Mouse (Mus musculus): Measurements from ENCODE around the gene Abcd3. TPM values are rescaled to one million over a fixed set of nuclear protein-coding genes. Genes with fewer than 3 reads are reported as not detected.
A peak's percentile ranks its signal among the peaks of the same experiment; 100 is the strongest.

Abcd3 gene
- total RNA-seq, 2 experiments from 2014 or later: 66.0 to 67.7 TPM

DNA sequence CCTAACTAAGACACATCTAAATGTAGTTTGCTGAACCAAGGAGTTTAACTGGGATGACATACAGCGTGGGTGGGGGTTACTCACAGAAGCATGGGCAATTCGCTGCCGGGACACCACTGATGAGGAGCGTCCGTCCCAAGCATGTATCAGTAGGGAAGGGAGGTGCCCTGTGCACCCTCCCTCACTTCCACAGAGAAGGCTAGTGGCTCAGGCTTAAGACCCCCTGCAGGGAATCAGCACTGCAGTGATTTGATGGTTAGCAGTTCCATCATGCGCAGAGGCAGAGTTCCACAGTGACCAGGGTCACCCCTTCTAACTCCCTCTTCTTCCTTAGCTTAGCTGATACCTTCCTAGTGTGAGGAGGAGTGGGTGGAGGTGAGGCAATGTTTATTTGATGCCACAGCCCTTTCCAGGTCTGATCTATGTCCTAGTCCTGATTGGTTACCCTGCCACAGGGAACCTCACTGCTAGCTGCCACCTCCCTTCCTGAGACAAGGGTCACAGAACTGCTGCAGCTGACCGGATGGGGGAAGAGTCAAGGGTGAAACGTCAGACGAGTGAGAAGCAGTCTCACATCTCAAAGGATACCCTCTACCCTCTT is 76.3 kb downstream of the Abcd3 start:
- no peak for DNase-seq

DNA sequence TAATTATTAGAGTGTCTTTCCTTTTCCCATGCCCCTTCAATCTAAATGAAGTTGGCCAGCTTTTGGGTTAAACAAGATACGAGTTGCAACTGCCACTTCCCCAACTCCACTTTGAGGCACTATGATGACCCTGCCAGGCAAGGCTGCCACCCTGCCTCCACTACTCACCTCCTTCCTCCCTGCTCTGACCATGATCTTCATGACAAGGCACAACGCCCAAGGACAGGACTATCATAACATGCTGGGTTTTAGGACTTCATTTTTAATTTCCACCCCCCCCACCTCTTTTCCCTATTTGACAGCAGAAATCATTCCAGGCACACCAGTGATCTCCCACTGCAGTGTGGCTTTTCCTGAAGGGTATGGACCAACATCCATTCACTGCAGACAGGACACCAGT is 77.2 kb downstream of the Abcd3 start:
- no peak for DNase-seq

DNA sequence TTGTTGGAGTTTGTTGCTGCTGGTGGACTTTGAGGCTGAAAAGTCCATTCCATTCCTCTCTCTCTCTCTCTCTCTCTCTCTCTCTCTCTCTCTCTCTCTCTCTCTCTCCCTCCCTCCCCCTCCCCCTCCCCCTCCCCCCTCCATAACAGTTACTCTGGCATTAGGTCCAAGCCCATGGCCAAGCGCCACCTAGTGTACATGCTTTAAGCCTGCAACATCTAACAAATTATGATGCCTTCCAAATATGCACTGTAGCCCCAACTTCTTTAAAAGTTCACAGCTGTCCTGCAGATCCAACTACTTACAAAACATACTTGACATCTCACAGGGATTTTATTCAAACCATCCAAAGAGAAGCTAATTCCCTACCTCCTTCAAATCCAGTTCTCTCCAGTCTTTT is 77.6 kb downstream of the Abcd3 start:
- DNase-seq: peak; percentile 70

DNA sequence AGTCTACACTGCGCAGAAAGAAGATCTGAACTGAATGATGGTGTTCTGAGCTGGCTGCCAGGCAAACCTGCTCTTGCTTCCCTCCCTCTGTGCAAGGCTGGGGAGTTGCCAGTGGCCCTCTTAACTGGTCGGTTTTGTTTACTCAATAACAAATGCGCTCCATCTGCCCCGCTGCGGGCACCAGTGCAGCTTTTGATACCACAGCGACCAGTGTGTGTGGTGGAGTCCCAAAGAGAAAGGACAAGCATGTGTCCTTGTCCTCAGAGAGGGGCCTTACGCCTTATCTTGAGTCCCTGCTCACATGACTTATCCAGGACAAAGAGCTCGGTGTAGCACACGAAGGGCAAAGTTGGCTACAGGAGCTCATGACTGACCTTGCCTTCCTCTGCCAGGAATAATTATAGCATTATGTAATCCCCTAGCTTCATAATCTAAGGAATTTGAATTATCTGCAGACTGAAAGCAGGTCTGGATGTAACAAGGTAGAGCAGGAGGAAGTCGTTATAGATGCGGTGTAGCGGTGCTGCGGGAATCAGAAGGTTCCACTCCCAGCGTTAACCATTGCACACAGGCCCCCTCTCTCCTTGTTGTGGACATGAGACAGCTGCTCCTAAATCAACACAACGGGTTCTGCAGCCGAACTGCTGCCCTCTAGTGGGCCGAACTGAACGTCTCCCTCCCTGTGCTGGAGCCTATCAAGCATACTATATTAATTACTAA is 78.9 kb downstream of the Abcd3 start:
- peak; percentile 89 for DNase-seq

DNA sequence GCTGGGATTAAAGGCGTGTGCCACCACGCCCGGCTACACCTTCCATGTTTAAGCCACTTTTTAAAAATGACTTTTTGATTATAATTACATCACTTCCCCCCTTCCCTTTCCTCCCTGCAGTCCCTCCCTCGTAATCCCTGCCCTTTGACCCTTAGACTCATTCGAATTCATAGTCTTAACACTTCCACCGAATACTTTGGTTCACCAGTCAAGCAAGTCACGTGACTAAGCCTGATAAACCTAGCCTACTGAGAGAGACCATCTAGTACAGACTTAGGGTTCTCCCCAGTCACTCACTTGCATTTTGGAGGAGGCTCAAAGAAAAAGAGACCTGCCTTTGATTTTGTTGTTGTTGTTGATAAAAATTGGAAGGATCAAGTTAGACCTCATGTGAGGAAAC is 79.6 kb downstream of the Abcd3 start:
- DNase-seq: no peak

DNA sequence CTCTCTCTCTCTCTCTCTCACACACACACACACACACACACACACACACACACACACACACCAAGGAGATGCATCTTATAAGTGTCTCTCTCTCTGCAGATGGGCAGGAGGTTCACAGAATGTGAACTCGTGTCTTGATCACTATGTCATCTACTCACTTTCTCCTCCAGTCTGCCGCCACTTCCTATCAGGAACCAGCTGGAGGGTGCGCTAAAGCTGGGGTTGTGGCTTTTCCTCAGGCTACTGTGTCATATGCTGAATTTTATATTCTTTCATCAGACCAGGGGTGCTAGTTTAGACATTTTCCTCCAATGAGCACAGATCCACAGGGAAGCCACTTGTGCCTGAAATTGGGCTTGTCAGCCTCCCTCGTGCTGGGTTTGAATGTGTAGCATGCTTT is 85.4 kb downstream of the Abcd3 start:
- DNase-seq: no peak

DNA sequence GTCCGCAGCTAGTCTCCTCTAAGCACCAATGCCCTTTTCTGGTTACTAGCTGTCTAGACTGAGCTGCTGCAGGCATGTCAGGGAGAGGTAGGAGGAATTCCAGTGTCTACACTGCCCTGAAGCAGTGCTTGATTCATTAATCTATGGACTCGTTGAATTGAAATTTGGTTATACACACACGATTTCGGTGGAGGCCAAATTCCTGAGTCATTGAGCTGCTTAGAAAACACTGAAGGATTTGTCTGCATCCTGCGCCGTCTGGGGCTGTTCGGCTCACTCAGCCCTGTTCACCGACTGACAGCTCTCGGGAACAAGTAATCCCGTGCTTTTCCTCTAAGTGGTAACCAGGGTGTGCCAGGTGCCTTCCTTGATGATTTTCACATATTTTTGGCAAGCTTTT is 89.5 kb downstream of the Abcd3 start:
- DNase-seq: no peak

DNA sequence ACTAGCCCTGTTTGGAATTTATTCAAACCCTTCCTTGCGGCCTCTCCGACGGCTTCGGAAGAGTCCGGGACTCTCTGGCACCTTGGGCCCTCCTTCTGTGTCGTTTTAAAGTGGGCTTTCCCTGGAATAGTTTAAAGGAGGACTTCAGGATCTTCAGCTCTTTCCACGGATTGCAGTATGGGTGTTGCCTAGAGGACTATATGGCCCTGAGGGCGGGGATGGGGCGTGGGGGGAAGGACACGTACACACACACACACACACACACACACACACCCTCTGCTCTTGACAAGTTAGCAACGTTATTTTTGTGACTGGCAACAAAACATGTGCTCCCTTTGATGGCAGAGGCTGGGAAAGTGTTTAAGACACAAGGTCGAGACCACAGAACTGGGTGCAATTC is 90.5 kb downstream of the Abcd3 start:
- DNase-seq: peak; percentile 2

DNA sequence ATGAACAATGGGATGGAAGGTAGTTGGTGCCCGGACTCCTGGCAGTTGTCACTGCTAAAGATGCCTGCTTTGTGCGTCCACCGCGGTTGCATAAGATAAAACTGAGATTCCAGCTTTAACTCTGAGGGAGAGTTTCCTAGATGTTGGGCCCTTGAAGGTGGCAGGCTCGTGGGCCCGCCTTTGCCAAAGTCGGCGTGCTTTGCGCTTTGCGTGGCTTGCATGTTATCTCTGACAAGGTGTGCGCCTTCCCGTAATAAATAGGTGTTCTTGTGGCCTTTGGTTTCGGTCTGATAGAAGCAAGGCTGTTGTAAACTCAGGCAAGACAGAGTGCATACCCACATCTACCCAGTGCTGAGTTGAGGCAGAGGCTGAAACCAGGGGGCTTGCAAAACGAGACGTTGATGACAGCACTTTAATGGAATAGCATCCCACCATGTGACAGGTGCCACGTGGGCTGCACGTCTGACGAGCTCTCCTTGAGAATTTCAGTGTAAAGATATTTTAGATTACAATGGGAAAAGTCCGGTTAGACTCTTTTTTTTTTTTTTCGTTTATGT is 91.1 kb downstream of the Abcd3 start:
- DNase-seq: no peak

DNA sequence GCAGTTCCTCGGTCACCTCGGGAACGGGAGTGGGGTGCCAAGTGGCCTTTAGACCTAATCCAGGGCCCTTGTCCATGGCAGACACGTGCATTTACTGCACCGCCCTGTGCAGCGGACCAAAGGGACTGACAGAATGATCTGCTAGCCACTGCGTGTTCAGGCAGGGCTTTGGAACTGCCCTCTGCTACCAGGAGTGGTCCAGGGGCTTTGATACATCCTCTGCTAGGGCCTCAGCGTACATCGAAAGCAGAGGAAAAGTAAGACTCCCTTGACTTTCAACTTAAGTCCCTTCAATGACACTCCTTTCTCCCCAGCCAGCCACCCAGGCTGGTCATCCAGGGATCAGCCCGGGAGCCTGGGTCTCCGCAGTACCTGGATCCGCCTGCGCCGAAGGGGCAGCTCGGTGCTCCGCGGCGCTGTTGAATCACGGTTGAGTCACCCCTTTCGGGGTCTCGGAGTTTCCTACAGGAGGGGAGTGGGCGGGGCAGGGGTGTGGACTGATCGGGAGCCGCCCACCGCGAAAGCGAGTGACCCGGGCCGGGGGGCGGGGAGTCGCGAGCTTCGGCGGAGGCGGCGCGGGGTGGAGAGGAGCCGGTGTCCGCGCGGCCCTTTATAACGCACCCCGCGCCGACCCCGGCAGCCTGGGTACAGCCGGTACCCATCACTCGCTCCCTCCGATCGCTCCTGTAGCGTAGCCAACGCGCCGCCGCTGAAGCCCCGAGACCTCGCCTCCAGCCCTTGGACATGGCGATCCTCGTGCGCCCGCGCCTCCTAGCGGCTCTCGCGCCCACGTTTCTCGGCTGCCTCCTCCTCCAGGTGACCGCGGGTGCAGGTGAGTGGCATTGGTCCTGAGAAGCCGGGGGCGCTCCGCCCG is 91.9 kb downstream of the Abcd3 start, which contains the start of gene F3:
TSS of gene F3 (plus strand) at position 567 of the 874 bp plus-strand sequence.
- DNase-seq: peak; percentile 85

DNA sequence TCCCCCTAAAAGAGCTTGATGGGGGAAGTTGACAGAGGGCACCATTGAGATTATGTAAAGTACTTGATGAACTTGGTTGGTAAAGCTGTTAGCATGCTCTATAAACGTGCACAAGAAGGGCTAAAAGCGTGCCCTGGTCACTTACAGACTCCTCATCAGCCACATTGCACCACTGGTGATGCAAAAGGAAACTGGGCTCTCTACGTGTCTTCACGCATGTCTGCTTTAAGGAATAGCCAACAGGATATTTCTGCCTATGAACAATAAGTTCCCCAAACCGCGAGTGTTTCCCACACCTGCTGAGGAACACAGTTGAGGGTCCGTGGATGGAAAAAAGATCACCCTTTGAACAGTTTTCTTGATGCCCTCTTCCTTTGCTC is 93.4 kb downstream of the Abcd3 start:
- DNase-seq: no peak

DNA sequence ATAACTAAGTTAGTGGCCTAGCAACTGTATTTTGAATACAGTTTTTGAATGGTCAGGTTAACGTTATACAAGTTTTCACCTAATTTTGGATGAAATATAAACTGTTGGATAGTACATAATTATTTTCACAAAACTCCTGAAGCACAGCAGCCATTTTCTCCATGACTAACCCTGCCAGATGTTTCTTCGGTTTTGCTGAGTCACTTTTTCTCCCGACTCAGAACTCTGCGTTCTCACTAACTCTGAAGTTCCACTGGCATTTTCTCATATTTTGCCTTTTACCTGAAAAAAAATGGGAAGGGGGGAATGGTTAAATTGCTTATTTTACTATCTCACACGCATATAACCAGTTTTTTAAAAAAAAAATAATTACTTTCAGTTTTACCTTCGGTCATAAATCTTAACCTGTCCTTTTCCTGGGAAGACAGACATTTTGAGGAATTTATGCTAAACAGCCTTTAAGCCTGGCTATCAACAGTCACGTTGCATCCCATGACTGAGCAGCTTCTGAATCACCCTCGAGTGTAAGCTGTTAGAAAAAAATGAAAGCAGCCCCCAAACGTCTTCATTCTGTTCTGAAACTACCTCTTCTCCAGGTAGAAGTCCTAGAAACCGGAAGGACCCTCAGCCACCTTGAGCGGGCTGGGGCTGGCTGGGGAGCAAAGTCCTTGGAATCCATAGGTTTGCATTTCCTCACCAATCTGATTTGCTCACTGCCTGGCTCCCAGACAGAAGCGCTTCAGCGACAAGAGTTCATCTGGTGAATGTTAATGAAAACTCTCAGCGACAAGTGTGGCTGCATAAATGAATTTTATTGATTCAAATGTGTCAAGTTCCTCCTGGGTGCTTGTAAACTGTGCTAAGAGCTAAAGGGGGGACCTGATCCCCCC is 94.1 kb downstream of the Abcd3 start:
- DNase-seq: no peak

DNA sequence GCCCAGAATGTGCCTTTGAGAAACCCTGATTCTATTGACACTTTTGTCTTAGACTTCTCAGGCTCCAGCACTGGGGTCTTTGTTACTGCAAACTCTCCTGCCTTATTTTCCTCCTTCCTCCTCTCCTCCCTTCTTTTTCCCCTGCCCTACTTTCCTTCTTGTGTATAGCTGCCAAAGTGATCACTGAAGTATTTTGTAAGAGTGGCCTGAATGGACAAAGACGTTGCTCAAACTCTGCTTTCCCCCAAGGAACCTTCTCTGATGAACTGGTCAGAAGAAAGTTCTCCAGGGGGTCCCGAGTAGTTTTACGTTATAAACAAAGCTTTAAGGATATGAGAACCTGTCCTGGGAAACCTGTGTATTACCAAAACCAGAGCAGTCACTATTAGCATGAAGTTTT is 95.4 kb downstream of the Abcd3 start:
- DNase-seq: no peak

DNA sequence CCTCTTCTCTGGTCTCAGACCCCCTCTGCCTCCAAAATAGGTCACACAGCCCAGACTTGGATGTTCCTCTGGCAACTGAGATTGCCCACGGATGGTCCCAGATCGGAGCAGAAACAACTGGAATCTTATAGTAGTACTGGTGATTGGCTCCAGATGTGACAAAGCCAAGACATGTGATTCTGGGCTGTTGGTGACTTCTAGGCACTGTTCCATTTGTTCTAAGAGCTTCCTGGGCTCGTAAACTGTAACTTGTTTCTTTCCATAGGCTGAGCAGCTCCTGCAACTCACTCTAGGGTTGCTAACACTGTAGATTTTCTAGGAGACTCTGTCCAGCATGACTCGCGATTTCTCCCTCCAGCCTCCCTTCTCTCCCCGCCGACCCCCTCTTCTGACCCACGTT is 96.4 kb downstream of the Abcd3 start:
- no peak for DNase-seq

DNA sequence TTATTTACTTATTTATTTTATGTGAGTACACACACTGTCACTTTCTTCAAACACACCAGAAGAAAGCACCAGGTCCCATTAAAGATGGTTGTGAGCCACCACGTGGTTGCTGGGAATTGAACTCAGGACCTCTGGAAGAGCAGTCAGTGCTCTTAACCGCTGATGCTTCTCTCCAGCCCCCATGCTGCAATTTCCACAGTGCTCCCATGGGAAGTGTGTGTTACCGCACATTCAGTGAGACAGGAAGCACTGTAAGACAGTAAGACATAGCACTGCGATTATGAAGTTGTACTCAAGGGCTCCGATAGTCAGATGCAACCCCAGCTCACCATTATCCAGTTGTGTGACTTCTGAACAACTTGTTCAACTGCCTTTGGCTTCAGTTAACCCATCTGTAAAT is 98.6 kb downstream of the Abcd3 start:
- no peak for DNase-seq

DNA sequence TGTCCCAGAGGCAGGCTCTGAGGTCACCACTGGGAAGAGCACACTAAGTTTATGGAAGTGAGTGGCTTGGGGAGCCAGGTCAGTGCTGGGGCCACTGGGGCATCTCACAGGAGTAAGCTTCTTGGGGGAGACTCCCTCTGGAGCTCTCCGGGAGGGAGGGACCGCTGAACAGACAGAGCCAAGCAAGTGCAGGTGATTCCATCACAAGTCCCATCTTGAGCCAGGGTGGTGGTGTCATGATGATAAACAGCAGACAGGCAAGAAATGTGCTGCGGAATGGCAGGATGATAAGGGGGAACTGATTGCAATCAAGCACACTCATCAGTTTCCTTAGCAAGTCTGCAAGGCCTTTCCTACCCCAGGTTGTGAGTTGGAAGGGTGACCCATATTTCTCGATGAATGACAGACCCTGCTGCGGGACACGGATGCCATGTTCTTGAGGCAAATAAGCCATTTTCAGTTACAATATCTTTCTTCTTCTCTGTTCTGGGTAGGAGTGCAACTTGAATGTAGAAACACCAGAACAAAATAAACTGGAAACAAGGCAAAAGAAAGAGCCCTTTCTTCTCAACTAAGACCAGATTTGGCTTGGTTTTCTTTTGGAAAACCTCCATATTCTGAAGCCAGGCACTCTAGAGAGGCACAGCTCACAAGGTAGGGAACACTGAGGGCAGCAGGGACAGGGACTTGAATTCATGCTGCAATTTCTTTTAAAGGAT is 99.2 kb downstream of the Abcd3 start:
- no peak for DNase-seq

DNA sequence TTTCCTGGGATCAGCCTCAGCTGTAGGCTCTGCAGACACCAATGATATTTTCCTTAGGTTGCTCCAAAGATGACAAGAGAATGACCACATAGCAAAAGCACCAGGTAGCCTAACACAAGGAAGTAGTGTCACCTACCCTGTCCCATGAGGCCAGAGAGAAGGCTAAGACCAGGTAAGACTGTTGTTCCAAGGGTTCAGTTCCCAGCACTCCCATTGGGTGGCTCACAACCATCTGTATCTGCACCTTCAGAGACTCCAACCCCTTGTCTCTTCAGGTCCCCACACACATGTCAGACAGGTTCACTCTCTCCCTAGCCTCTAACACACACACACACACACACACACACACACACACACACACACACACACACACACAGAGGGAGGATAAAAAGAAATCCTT is 99.8 kb downstream of the Abcd3 start:
- no peak for DNase-seq

DNA sequence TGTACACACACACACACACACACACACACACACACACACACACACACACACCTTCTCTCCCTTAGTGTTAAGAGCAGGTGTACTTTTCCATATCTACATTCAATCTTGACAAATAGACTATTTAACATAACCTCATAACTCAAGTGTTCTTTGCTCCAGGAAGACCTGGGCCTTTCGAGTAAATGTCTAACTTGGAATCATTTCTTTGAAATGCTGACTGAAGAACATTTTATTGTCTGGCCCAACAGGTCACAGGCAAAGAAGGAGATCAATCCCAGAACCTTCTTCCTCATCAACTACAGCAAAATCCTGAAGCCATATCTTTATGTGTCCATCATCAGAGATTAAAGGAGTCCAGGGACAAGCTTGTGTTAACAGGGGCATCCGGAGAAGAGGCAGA is 100.6 kb downstream of the Abcd3 start:
- no peak for DNase-seq

DNA sequence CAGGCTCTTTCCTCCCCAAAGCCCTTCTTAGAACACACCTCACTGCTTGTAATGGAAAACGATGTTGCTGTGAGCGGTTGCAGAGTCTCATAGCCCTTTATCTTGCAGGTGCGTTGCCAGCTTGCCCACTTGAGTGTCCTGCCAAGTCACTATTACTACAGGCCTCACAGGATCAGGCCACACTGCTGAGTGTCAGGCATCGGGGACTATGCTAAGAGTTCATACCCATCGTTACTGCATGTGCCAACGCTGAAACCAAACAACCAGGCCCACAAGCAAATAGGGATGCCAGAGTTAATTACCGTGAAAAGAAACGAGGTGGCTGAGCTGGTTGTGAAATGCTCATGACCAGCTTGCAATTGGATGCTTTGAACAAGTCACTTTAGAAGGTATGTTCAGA is 101.3 kb downstream of the Abcd3 start:
- DNase-seq: peak; percentile 38

DNA sequence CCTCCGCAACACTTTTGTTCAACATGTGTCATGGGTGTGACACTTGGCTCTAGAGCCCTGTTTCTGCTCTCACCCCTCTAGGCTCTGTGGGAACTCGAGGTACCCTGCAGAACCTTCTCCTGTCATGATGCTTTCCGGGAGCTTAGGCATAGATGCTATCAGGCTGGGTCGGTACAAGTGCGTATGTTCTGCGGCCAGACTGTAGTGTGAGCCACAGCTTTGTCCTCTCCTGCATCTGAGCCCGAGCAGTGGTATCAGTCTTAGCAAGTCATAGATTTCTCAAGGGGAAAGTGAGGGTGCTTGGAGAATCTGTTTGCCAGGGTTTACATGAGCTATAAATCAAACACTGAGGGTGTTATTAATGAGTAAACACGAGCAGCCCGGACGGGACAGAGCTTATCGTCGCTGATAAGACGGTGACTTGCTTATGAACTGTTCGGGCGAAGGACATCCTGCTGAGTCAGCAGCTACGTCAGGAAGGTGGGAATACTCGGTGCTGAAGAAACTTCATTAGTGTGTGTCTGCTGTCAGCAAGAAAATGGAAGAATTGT is 101.9 kb downstream of the Abcd3 start:
- DNase-seq: peak; percentile 23

DNA sequence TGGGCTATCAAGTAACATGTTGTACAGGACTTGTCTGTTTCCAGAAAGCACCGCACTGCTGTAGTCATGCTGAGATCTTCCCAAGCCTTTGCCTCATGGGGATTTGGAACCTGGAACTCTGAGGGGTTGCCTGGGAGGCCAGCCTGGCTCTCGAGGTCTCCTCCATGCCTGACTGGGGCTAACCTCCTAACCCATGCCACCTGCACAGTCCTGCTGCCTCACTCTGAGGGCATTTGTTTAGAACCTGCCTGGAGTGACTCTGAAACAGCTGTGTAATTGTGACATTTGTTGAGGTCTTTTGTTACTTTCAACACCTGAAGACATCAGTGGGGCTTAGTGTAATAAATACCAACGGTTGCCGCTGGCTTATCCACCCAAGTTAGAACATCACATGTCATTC is 102.9 kb downstream of the Abcd3 start:
- DNase-seq: no peak

All from heart, postnatal 4 days (tissue).